Mouse (Mus musculus) kidney, embryonic 15.5 days (tissue): ENCODE measurements around the gene Parm1. TPM values are rescaled to one million over a fixed set of nuclear protein-coding genes. Genes with fewer than 3 reads are reported as not detected.

Source experiments
- ATAC-seq: fragments of 200-750 bp; cut with Nextera tagmentation; replicated peaks from 2 replicates; pipeline ENCODE4 v1.8.0; 2017; ENCODE audit warnings: moderate TSS enrichment; ENCODE audit not compliant: low FRiP score
- H3K27ac ChIP-seq: fragments of 300-500 bp; sonication (generic); 2 replicates; pipeline ENCODE4 v1.5.1; 2015; ENCODE audit warnings: mild to moderate bottlenecking, inconsistent platforms
- H3K27me3 ChIP-seq: fragments of 300-500 bp; sonication (generic); 2 replicates; pipeline ENCODE4 v1.6.1; 2015; ENCODE audit warnings: inconsistent platforms
- H3K36me3 ChIP-seq: fragments of 300-500 bp; sonication (generic); 2 replicates; pipeline ENCODE4 v1.6.1; 2015; ENCODE audit warnings: inconsistent platforms
- H3K4me1 ChIP-seq: fragments of 300-500 bp; sonication (generic); 2 replicates; pipeline ENCODE4 v1.6.1; 2015; ENCODE audit warnings: inconsistent platforms
- H3K4me2 ChIP-seq: fragments of 300-500 bp; sonication (generic); 2 replicates; pipeline ENCODE4 v1.6.1; 2015; ENCODE audit warnings: moderate library complexity, mild to moderate bottlenecking, inconsistent platforms
- H3K4me3 ChIP-seq: fragments of 300-500 bp; sonication (generic); replicated peaks from 2 replicates; pipeline ENCODE4 v1.5.1; 2015; ENCODE audit warnings: mild to moderate bottlenecking, inconsistent platforms
- H3K9ac ChIP-seq: fragments of 300-500 bp; sonication (generic); 2 replicates; pipeline ENCODE4 v1.6.1; 2015; ENCODE audit warnings: mild to moderate bottlenecking, inconsistent platforms
- H3K9me3 ChIP-seq: fragments of 300-500 bp; sonication (generic); replicated peaks from 2 replicates; pipeline ENCODE4 v1.6.1; 2016; ENCODE audit warnings: inconsistent platforms
- WGBS: fragments of 180-500 bp; shearing (Covaris S2); methylation state at CpG from one replicate; pipeline ENCODE4 v1.1.7; 2015; ENCODE audit warnings: mixed read lengths; 5-methylcytosine and 5-hydroxymethylcytosine counted together
- polyA plus RNA-seq: library from polyadenylated mRNA; unstranded; fragments of >200 nt; fragmentation: Nextera tagmentation; extraction: Ambion mirVana; gene quantifications from 2 replicates; pipeline ENCODE4 v1.2.1, GENCODE M21; 2015

Parm1 gene
- polyA plus RNA-seq, 1 experiment from 2014 or later = 11.5 TPM

GRCm38 (mm10) chr5:91611589-91611988, 94.2 kb downstream of the Parm1 start:
- Histone ChIP-seq H3K9me3 (no peaks in the 10 kb centered on the region), H3K27ac (no peak overlapping the region), H3K9ac (no peak overlapping the region), H3K27me3 (no peaks in the 10 kb centered on the region), H3K36me3 (no peaks in the 10 kb centered on the region), H3K4me1 (peaks cover 3% of the 10 kb centered on the region; the same call in 1 of the 2 replicates), H3K4me2 (no peak overlapping the region), H3K4me3 (no peak overlapping the region)
- ATAC-seq = no peak
- 90% methylated on average over 3 of the region's 3 CpGs for WGBS

GRCm38 (mm10) chr5:91617331-91618233, 100.2 kb downstream of the Parm1 start:
- 78% methylated on average over 11 of the region's 11 CpGs for WGBS
- Histone ChIP-seq H3K4me1 (no peaks in the 10 kb centered on the region), H3K4me3 (no peak overlapping the region), H3K9me3 (no peaks in the 10 kb centered on the region), H3K9ac (no peak overlapping the region), H3K27me3 (no peaks in the 10 kb centered on the region), H3K4me2 (no peak overlapping the region), H3K36me3 (no peaks in the 10 kb centered on the region), H3K27ac (no peak overlapping the region)
- ATAC-seq = peak; percentile 88

- no peaks in the 10 kb centered on the region for H3K36me3 ChIP-seq
Observed at GRCm38 (mm10) chr5:91618661-91619173, 101.3 kb downstream of the Parm1 start.

GRCm38 (mm10) chr5:91621197-91621596, 103.8 kb downstream of the Parm1 start:
- H3K4me1 ChIP-seq = no peaks in the 10 kb centered on the region
- H3K27me3 ChIP-seq = no peaks in the 10 kb centered on the region
- ATAC-seq = no peak
- H3K9me3 ChIP-seq = no peaks in the 10 kb centered on the region
- no peak overlapping the region for H3K4me3 ChIP-seq
- no peak overlapping the region for H3K9ac ChIP-seq
- WGBS = 94% methylated on average over 6 of the region's 6 CpGs
- no peak overlapping the region for H3K4me2 ChIP-seq
- no peaks in the 10 kb centered on the region for H3K36me3 ChIP-seq
- no peak overlapping the region for H3K27ac ChIP-seq

More at GRCm38 (mm10) chr5:91618661-91619173, 101.3 kb downstream of the Parm1 start:
- no peaks in the 10 kb centered on the region for H3K9me3 ChIP-seq
- no peak overlapping the region for H3K4me3 ChIP-seq
- H3K27me3 ChIP-seq = no peaks in the 10 kb centered on the region
- ATAC-seq = no peak
- no peak overlapping the region for H3K4me2 ChIP-seq
- no peaks in the 10 kb centered on the region for H3K4me1 ChIP-seq
- H3K9ac ChIP-seq = no peak overlapping the region
- H3K27ac ChIP-seq = no peak overlapping the region
- 74% methylated on average over 4 of the region's 4 CpGs for WGBS

GRCm38 (mm10) chr5:91626823-91627222, 109.4 kb downstream of the Parm1 start:
- Histone ChIP-seq H3K4me2 (no peak overlapping the region), H3K9me3 (no peaks in the 10 kb centered on the region), H3K4me3 (no peak overlapping the region), H3K9ac (no peak overlapping the region), H3K27ac (no peak overlapping the region), H3K27me3 (no peaks in the 10 kb centered on the region), H3K36me3 (no peaks in the 10 kb centered on the region), H3K4me1 (no peaks in the 10 kb centered on the region)
- WGBS = 90% methylated on average over 7 of the region's 7 CpGs
- ATAC-seq = no peak

- H3K9ac ChIP-seq = no peak overlapping the region
- H3K4me3 ChIP-seq = no peak overlapping the region
- H3K4me2 ChIP-seq = no peak overlapping the region
- no peaks in the 10 kb centered on the region for H3K4me1 ChIP-seq
- H3K36me3 ChIP-seq = no peaks in the 10 kb centered on the region
- WGBS = 62% methylated on average over 5 of the region's 5 CpGs
- H3K27ac ChIP-seq = no peak overlapping the region
- H3K9me3 ChIP-seq = no peaks in the 10 kb centered on the region
- no peak for ATAC-seq
- H3K27me3 ChIP-seq = no peaks in the 10 kb centered on the region
Observed at GRCm38 (mm10) chr5:91629472-91629871, 112.1 kb downstream of the Parm1 start.

- Histone ChIP-seq H3K4me3 (no peak overlapping the region), H3K4me1 (no peaks in the 10 kb centered on the region), H3K9ac (no peak overlapping the region), H3K27ac (no peak overlapping the region), H3K27me3 (no peaks in the 10 kb centered on the region), H3K9me3 (no peaks in the 10 kb centered on the region), H3K4me2 (no peak overlapping the region), H3K36me3 (no peaks in the 10 kb centered on the region)
- 78% methylated on average over 4 of the region's 4 CpGs for WGBS
- ATAC-seq = no peak
Observed at GRCm38 (mm10) chr5:91651330-91651729, 133.9 kb downstream of the Parm1 start.

GRCm38 (mm10) chr5:91653061-91653915, 135.9 kb downstream of the Parm1 start:
- no peaks in the 10 kb centered on the region for H3K9me3 ChIP-seq
- 81% methylated on average over 14 of the region's 14 CpGs for WGBS

GRCm38 (mm10) chr5:91654331-91655048, 137.1 kb downstream of the Parm1 start:
- 83% methylated on average over 3 of the region's 3 CpGs for WGBS
- Histone ChIP-seq H3K4me3 (no peak overlapping the region), H3K36me3 (no peaks in the 10 kb centered on the region), H3K9ac (no peak overlapping the region), H3K9me3 (no peaks in the 10 kb centered on the region), H3K27me3 (no peaks in the 10 kb centered on the region), H3K4me2 (no peak overlapping the region), H3K4me1 (no peaks in the 10 kb centered on the region), H3K27ac (no peak overlapping the region)
- ATAC-seq = no peak

More at GRCm38 (mm10) chr5:91653061-91653915, 135.9 kb downstream of the Parm1 start:
- Histone ChIP-seq H3K9ac (no peak overlapping the region), H3K4me2 (no peak overlapping the region), H3K4me1 (no peaks in the 10 kb centered on the region), H3K36me3 (no peaks in the 10 kb centered on the region), H3K27me3 (no peaks in the 10 kb centered on the region), H3K27ac (no peak overlapping the region), H3K4me3 (no peak overlapping the region)
- no peak for ATAC-seq

- WGBS = 65% methylated on average over 3 of the region's 3 CpGs
- H3K9me3 ChIP-seq = no peaks in the 10 kb centered on the region
- H3K27ac ChIP-seq = no peak overlapping the region
- H3K4me3 ChIP-seq = no peak overlapping the region
- no peak overlapping the region for H3K4me2 ChIP-seq
- no peaks in the 10 kb centered on the region for H3K27me3 ChIP-seq
- H3K4me1 ChIP-seq = no peaks in the 10 kb centered on the region
- no peak for ATAC-seq
- no peak overlapping the region for H3K9ac ChIP-seq
- H3K36me3 ChIP-seq = no peaks in the 10 kb centered on the region
Observed at GRCm38 (mm10) chr5:91655263-91655662, 137.8 kb downstream of the Parm1 start.

GRCm38 (mm10) chr5:91662715-91663114, 145.3 kb downstream of the Parm1 start:
- no peak for ATAC-seq
- Histone ChIP-seq H3K27ac (no peak overlapping the region), H3K4me3 (no peak overlapping the region), H3K9me3 (no peaks in the 10 kb centered on the region), H3K4me1 (no peaks in the 10 kb centered on the region), H3K36me3 (no peaks in the 10 kb centered on the region), H3K27me3 (no peaks in the 10 kb centered on the region), H3K4me2 (no peak overlapping the region), H3K9ac (no peak overlapping the region)
- 94% methylated on average over 1 of the region's 1 CpGs for WGBS
